Mouse (Mus musculus): ENCODE data around the gene Cenpp. TPM values are rescaled to one million over a fixed set of nuclear protein-coding genes. Genes with fewer than 3 reads are reported as not detected.

Cenpp gene
- 6.2 and 7.2 TPM in 2 replicates for polyA plus RNA-seq (2012; ENCODE audit: low replicate concordance)

DNA sequence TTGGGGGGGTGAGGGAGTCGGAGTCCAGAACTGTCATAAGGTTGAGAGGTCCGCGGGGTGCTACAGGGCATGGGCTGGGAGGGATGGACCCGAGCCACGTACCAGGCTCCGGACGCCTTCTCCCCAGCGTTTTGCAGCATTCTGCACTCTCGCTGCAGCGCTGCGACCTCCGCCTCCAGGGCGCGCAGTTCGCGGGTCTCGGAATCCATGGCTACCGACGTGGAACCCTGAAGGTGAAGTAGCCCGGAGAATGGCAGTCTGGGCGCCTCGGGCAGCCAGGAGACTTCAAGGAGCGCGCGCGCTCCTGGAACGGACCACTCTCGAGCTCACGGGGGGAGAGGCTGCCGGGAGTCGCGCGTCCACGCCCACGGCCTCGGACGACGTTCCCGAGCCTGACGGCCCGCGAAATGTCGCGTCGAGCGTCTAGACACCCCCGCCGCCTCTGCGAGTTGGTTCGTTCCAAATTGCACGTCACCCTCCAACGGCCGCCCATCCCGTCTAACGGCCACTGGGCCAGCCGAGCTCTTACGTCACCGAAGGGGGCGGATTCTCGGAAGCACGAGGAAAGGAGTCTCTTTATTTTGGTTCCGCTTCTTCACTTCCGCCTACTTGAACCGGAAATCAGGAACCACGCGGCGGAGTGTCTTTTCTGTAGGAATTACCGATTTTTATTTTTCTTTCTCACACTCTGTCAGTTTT is at the start of gene Cenpp, which contains the start of gene Nol8:
Cenpp (minus strand) TSS at position 305 of the 699 bp plus-strand sequence.
Nol8 (plus strand) TSS at position 598 of the 699 bp plus-strand sequence.

DNA sequence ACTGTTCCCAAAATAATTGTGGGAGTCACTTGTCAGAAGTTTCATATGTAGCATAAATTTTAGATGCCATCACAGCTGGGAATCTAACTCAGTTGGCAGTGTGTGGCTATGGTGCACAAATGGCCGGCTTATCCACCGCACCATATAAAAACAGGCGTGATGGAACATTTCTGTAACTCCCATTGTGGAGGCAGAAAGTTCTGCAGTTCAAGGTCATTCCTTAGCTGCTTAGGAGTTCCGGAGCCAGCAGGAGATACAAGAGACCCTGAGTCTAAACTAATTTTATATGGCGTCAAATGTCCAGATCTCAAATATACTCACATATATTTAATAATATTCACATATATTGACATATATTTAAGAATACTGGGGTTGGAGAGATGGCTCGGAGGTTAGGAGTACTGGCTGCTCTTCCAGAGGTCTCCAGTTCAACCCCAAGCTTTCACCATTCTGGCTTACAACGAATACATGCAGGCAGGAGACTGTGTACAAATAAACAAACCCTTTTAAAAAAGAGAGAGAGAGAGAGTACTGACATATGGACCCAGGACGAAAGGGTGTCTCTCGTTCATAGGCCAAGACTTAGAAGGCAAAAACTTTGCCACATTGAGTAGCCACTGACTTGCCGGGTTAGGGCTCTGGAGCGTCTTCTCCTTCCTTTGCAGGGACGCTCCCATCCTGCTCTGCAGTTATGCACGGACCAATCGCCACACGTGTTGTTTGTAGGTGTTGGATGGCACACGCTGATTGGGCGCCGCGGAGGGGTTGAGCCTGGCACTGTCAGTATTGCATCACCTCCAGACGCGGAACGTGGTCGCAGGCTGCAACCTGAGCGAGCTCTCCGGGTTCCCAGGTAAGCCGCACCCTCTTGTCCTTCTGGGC is 29.0 kb upstream of the Cenpp start, which contains the start of gene Iars:
Iars (plus strand) TSS at position 750 of the 882 bp plus-strand sequence.

DNA sequence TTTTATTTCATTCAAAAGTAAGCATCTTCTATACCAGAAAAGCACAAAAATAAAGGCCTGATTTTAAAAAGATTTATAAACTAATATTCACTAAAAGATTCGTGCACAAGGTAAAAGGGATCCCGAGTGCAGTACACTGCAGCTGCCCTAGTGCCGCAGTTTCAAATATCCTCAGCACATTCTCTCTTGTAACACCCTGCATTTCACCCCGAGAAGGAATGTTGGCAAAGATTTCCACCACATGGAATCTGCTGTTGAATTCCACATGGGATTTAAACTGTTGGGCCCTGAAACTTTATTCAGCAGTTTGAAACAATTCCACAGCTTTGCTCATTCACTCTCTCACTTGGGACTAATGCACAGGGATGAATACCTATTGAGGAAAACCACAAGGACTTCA is 44.9 kb downstream of the Cenpp start, which contains the start of gene Ogn:
Ogn (plus strand) TSS at position 333 of the 400 bp plus-strand sequence.

DNA sequence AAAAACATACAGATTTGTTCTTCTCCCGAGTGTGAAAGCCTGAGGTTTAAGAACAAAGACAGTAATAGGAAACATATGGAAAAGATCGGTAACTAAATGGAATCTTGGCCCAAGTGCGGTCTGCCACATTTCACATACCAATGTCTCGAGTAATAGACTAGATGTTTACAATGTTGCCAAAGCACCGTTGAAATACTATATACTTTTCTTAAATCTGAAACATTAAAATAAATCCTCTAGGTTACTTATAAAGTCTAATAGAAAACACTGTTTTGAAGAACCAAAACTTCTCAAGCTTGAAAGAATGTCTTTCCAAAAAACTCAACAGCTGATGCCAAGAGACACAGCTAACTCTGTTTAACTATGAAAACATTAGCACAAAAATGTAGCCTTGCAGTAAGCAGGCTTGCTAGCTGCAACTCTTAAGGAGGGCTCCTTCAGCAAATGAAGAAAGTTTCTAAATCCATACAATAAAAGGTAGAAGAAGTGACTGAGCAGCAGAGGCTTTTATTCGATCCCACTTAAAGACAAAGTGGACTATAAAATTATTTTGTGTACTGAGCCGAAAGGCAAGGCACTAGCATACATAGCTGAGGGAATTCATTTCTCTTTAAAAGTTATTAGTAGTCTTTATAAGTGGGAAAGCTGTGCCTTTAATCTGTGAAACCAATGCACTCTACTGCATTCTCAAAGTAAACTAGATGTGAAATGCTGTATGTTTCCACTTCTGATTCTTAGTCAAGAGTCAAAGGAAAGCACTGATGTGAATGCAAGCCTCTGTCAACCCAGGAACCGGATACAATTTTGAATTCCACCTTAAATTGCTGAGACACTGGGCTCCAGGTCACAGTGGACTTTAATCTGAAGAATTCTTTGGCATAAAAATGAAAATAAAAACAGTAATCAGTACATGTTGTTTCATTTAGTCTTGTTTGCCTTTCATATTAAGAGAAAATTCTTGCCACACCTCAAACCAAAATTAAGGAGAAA is 70.7 kb downstream of the Cenpp start, which contains the start of gene Omd:
Omd (plus strand) TSS at position 922 of the 990 bp plus-strand sequence.

DNA sequence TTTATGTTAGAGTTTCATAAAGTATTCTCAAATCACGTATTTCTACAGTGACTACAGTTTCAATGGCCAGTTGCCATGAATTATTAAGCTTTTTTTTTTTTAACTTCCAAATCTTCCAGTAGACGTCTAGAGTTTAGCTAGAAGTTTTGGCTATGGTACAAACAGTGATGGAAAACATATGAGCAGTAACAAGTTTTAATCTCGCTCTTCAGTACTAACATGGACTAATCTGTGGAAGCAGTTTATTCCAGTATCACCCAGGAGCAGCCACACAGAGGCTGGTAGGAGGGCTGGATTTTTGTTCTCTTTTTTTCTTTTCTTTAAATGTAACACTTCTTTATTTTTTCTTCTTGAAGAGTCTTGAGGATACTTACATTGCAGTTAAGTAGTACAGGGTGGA is 108.3 kb downstream of the Cenpp start, which contains the start of gene Aspn:
Aspn (plus strand) TSS at position 165 of the 400 bp plus-strand sequence.

DNA sequence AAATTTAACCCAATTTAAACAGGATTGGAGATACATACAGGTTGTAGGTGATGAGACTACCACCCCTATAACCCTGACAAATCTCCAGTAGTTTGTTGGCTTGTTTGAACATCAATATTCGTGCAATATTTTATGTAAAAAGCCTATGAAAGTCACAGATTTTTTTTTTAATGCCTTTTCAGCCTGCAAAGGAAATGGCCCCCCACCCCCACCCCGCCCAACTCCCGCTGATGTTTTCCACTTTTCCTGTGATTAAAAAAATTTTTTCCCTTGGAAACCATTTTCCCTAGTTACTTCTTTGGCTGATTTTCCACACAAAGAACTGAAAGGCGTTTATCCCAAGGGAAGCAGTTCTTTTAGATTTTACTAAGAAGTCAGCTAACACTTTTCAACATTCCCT is 148.1 kb downstream of the Cenpp start, which contains the start of gene Ecm2:
Ecm2 (plus strand) TSS at position 301 of the 400 bp plus-strand sequence.

DNA sequence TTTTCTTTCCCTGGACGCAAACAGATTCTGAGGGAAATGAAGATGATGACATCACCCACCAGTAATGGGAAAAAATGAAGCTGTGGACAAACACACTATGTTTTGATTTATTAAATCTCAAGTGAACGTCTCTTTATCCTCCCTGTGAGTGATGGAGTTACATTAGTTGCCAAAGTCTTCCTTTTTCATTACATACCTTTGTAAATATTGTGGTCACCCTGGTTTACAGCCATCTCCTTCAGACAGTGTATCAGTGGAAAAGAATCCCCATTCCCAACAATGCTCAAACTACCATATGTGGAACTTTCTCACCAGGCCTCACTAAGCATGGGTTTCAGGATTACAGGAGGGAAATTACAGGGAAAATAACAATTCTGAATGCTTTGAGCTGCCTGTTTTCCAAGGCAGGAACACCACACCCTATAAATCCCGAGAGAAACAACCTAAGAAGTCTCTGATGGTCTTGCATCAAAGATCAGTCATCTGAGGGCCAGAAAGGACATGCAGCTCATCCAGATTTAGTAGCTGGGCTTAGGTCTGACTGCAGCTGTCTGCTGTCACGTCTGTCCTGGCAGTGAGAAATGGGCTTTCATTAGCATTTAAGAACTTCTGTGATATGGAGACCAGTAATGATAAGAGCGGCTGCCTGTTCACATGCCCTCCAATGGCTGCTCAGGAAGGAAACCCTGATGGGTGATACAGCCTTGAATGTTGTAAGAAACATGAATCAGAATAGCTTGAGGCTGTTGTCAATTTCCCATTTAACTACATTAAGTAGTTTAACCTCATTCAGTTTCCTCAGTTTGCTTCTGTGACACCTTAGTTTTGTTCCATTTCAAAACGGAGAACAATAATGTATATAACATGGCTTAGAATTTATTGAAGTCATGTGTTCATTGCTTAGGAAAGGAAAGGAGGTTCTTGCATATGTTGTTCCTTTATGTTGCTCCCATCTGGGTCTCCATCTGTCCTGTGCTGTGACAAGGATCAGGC is 159.9 kb downstream of the Cenpp start, which contains the start of gene Tes3-ps:
Tes3-ps (plus strand) TSS at position 943 of the 993 bp plus-strand sequence.

DNA sequence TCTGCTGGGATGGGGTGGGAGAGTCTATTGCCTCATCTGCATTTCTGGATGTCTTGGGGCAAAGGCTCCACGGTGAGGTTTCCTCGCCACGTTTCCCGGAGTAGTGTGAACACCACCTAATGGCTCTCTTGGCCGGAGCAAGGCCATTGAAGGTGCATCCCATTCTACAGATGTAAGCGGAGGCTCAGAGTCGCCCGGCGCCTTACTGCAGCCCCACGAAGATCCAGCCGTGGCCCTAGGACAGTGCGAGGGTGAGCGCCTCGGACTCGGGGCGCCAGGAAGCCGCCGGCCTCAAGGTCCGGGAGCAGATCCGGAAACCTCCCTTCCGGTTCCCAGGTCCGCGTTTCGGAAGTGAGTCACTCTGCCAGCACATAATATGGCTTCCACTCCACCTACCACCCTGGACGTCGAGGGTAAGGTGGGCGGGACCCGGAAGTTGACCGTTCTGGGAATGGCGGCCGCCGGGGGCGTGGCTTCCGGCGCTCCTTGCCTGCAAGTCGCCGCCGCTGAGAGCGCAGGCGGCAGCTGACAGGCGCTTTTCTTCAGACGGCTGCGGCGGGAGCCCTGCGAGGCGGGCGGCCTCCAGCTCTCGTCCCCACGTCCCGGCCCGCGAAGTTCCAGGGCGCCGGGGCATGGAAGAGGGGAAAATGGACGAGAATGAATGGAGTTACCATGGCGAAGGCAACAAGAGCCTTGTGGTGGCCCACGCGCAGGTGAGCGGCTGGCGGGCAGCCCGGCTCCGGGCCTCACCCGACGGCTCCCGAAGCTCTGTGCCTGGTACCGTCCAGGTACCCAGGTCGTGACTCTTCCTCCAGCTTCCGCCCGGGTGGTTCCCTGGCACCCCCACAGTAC is 231.6 kb downstream of the Cenpp start, which contains the start of gene Ippk:
Ippk (plus strand) TSS at position 496 of the 852 bp plus-strand sequence.

Other genes starting within 250 kb of the Cenpp start
- 0.39 and 2.7 TPM in 2 replicates for gene Ippk, start 231.5 kb downstream of the Cenpp start, polyA plus RNA-seq (2012; ENCODE audit: low replicate concordance)
- 0.09 TPM in 1 of 2 replicates, not detected in the other for gene Tes3-ps, start 159.5 kb downstream of the Cenpp start, polyA plus RNA-seq (2012; ENCODE audit: low replicate concordance)
- 0.05 TPM in 1 of 2 replicates, not detected in the other for gene Ecm2, start 148.0 kb downstream of the Cenpp start, polyA plus RNA-seq (2012; ENCODE audit: low replicate concordance)
- gene Aspn, start 108.3 kb downstream of the Cenpp start, polyA plus RNA-seq (2012; ENCODE audit: low replicate concordance), result not detected in 2 replicates
- not detected in 2 replicates for gene Omd, start 70.3 kb downstream of the Cenpp start, polyA plus RNA-seq (2012; ENCODE audit: low replicate concordance)
- not detected in 2 replicates for gene Ogn, start 44.7 kb downstream of the Cenpp start, polyA plus RNA-seq (2012; ENCODE audit: low replicate concordance)
- 0.16 and 1.4 TPM in 2 replicates for gene Nol8, start 293 bp upstream of the Cenpp start, polyA plus RNA-seq (2012; ENCODE audit: low replicate concordance)
- gene Iars, start 29.3 kb upstream of the Cenpp start, polyA plus RNA-seq (2012; ENCODE audit: low replicate concordance), result 4.9 and 25.5 TPM in 2 replicates
- gene Gm30302, start 146.2 kb upstream of the Cenpp start, polyA plus RNA-seq (2012; ENCODE audit: low replicate concordance), result not detected in 2 replicates